Mouse (Mus musculus): Measurements from ENCODE around the gene Orai2. TPM values are rescaled to one million over a fixed set of nuclear protein-coding genes. Genes with fewer than 3 reads are reported as not detected.
A peak's percentile ranks its signal among the peaks of the same experiment; 100 is the strongest.
"Not testable (repeated sequence)": the region's sequence is repeated elsewhere in the genome, so short reads cannot be mapped to it uniquely, and the experiment has no call there.

The Orai2 gene
- polyA plus RNA-seq, 1 experiment from 2014 or later, result 4.5 TPM

- ATAC-seq, result peak; percentile 31; the same call in 1 of the 2 replicates
These were observed 43.2 kb upstream of the Orai2 start for GRCm38 (mm10) chr5:136213716-136214115.

GRCm38 (mm10) chr5:136212716-136213115 is 42.2 kb upstream of the Orai2 start:
- Histone ChIP-seq H3K9ac (replicated peaks) (no peak overlapping the region), H3K27ac (ENCODE audit: low read depth) (no peak overlapping the region), H3K27me3 (ENCODE audit: insufficient read depth, low read length) (no peaks in the 10 kb centered on the region), H3K4me1 (ENCODE audit: insufficient read depth) (no peaks in the 10 kb centered on the region), H3K36me3 (replicated peaks; ENCODE audit: insufficient read depth, low read length) (no peaks in the 10 kb centered on the region), H3K4me3 (ENCODE audit: low read depth, low read length) (no peak overlapping the region), H3K4me2 (ENCODE audit: low read depth, low read length) (no peak overlapping the region), H3K9me3 (ENCODE audit: low read length) (no peaks in the 10 kb centered on the region; the same call in 1 of the 2 replicates)
- ATAC-seq, result no peak
- TF ChIP-seq EP300 (IDR thresholded peaks at IDR 0.05; ENCODE audit: low read depth) (no peak), CTCF (IDR thresholded peaks at IDR 0.05; ENCODE audit: low read depth) (no peak)
- WGBS (ENCODE audit: insufficient replicate concordance), result 78% methylated on average over 11 of the region's 11 CpGs
- DNase-seq, result no peak

More at GRCm38 (mm10) chr5:136213716-136214115, 43.2 kb upstream of the Orai2 start:
- Histone ChIP-seq H3K36me3 (replicated peaks; ENCODE audit: insufficient read depth, low read length) (no peaks in the 10 kb centered on the region), H3K4me1 (ENCODE audit: insufficient read depth) (no peaks in the 10 kb centered on the region), H3K9me3 (ENCODE audit: low read length) (no peaks in the 10 kb centered on the region; the same call in 1 of the 2 replicates), H3K27ac (ENCODE audit: low read depth) (peak overlapping the region; percentile 51), H3K4me2 (ENCODE audit: low read depth, low read length) (no peak overlapping the region), H3K9ac (replicated peaks) (no peak overlapping the region), H3K4me3 (ENCODE audit: low read depth, low read length) (no peak overlapping the region), H3K27me3 (ENCODE audit: insufficient read depth, low read length) (no peaks in the 10 kb centered on the region)
- no peak for DNase-seq
- WGBS (ENCODE audit: insufficient replicate concordance), result 52% methylated on average over 5 of the region's 5 CpGs
- no peak for TF ChIP-seq EP300 (IDR thresholded peaks at IDR 0.05; ENCODE audit: low read depth)
- TF ChIP-seq CTCF (IDR thresholded peaks at IDR 0.05; ENCODE audit: low read depth), result no peak

GRCm38 (mm10) chr5:136211341-136212102 is 41.0 kb upstream of the Orai2 start:
- H3K9ac ChIP-seq (replicated peaks); H3K9me3 ChIP-seq (ENCODE audit: low read length); H3K27me3 ChIP-seq (ENCODE audit: insufficient read depth, low read length); H3K4me1 ChIP-seq (ENCODE audit: insufficient read depth); H3K36me3 ChIP-seq (replicated peaks; ENCODE audit: insufficient read depth, low read length); H3K4me2 ChIP-seq (ENCODE audit: low read depth, low read length); H3K4me3 ChIP-seq (ENCODE audit: low read depth, low read length); ATAC-seq; DNase-seq: not testable (repeated sequence)
- peak overlapping the region; percentile 44; the same call in 1 of the 2 replicates for H3K27ac ChIP-seq (ENCODE audit: low read depth)
- 71% methylated on average over 14 of the region's 14 CpGs for WGBS (ENCODE audit: insufficient replicate concordance)

- ATAC-seq, result no peak
- WGBS (ENCODE audit: insufficient replicate concordance), result 40% methylated on average over 5 of the region's 5 CpGs
- H3K4me1 ChIP-seq (ENCODE audit: insufficient read depth), result no peaks in the 10 kb centered on the region
These were observed 40.0 kb upstream of the Orai2 start for GRCm38 (mm10) chr5:136210549-136210948.

GRCm38 (mm10) chr5:136201832-136202231 is 31.3 kb upstream of the Orai2 start:
- Histone ChIP-seq H3K27me3 (ENCODE audit: insufficient read depth, low read length) (no peaks in the 10 kb centered on the region), H3K9me3 (ENCODE audit: low read length) (no peaks in the 10 kb centered on the region), H3K4me1 (ENCODE audit: insufficient read depth) (peaks cover 8% of the 10 kb centered on the region), H3K4me3 (ENCODE audit: low read depth, low read length) (no peak overlapping the region), H3K9ac (replicated peaks) (no peak overlapping the region), H3K4me2 (ENCODE audit: low read depth, low read length) (no peak overlapping the region), H3K36me3 (replicated peaks; ENCODE audit: insufficient read depth, low read length) (0 out of 2 replicates have a peak, but pooled peaks cover 2% of the 10 kb centered on the region), H3K27ac (ENCODE audit: low read depth) (no peak overlapping the region)
- no peak for ATAC-seq
- peak; percentile 62 for DNase-seq
- TF ChIP-seq CTCF (IDR thresholded peaks at IDR 0.05; ENCODE audit: low read depth), result peak; percentile 95
- TF ChIP-seq EP300 (IDR thresholded peaks at IDR 0.05; ENCODE audit: low read depth), result no peak
- WGBS (ENCODE audit: insufficient replicate concordance), result 30% methylated on average over 7 of the region's 7 CpGs

More at GRCm38 (mm10) chr5:136210549-136210948, 40.0 kb upstream of the Orai2 start:
- TF ChIP-seq EP300 (IDR thresholded peaks at IDR 0.05; ENCODE audit: low read depth) (no peak), CTCF (IDR thresholded peaks at IDR 0.05; ENCODE audit: low read depth) (no peak)
- no peaks in the 10 kb centered on the region for H3K36me3 ChIP-seq (replicated peaks; ENCODE audit: insufficient read depth, low read length)
- H3K9me3 ChIP-seq (ENCODE audit: low read length), result no peaks in the 10 kb centered on the region; the same call in 1 of the 2 replicates
- no peak overlapping the region for H3K27ac ChIP-seq (ENCODE audit: low read depth)
- no peak overlapping the region for H3K4me2 ChIP-seq (ENCODE audit: low read depth, low read length)
- H3K9ac ChIP-seq (replicated peaks), result no peak overlapping the region
- DNase-seq, result no peak
- no peaks in the 10 kb centered on the region for H3K27me3 ChIP-seq (ENCODE audit: insufficient read depth, low read length)
- H3K4me3 ChIP-seq (ENCODE audit: low read depth, low read length), result no peak overlapping the region

GRCm38 (mm10) chr5:136199526-136199925 is 29.0 kb upstream of the Orai2 start:
- TF ChIP-seq CTCF (IDR thresholded peaks at IDR 0.05; ENCODE audit: low read depth) (0 out of 2 replicates have a peak, but pooled peaks have one; percentile 19), EP300 (IDR thresholded peaks at IDR 0.05; ENCODE audit: low read depth) (no peak)
- Histone ChIP-seq H3K9me3 (ENCODE audit: low read length) (no peaks in the 10 kb centered on the region), H3K27me3 (ENCODE audit: insufficient read depth, low read length) (no peaks in the 10 kb centered on the region), H3K4me2 (ENCODE audit: low read depth, low read length) (peak overlapping the region; percentile 75), H3K9ac (replicated peaks) (peak overlapping the region; percentile 97; the same call in 1 of the 2 replicates), H3K36me3 (replicated peaks; ENCODE audit: insufficient read depth, low read length) (peaks cover 18% of the 10 kb centered on the region), H3K4me3 (ENCODE audit: low read depth, low read length) (peak overlapping the region; percentile 97), H3K4me1 (ENCODE audit: insufficient read depth) (peaks cover 8% of the 10 kb centered on the region), H3K27ac (ENCODE audit: low read depth) (peak overlapping the region; percentile 86; the same call in 1 of the 2 replicates)
- ATAC-seq (no peak), DNase-seq (no peak)
- 40% methylated on average over 11 of the region's 11 CpGs for WGBS (ENCODE audit: insufficient replicate concordance)
